Mouse (Mus musculus) megakaryocyte, adult 5-6 weeks (primary cell): ENCODE measurements at regions not wholly inside any gene's neighbourhood (a gene's known extent, or its start where the extent isn't known, plus 50 kb on each side); places are given as distances from the start of the nearest gene placed in this dataset.

Experiments used
- ATAC-seq: 2 replicates; pipeline ENCODE4 v1.8.0; 2016; ENCODE audit warnings: mild to moderate bottlenecking, inconsistent platforms; ENCODE audit not compliant: poor library complexity, severe bottlenecking

DNA sequence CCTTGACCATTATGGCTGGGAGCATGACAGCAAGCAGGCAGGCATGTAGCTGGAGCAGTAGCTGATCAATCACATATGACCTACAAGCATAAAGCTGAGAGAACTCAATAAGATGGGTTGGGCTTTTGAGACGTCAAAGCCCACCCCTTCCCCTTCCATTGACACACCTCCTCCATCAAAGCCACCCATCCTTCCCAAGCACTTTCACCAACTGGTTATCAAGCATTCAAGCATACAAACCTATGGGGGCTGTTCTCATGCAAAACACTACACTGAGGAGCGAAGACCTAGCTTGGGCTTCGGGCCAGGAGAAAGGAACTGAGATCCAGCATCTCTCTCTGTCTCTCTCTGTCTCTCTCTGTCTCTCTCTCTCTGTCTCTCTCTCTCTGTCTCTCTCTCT is 118.4 kb upstream of the Tle3 start:
- no peak for ATAC-seq

DNA sequence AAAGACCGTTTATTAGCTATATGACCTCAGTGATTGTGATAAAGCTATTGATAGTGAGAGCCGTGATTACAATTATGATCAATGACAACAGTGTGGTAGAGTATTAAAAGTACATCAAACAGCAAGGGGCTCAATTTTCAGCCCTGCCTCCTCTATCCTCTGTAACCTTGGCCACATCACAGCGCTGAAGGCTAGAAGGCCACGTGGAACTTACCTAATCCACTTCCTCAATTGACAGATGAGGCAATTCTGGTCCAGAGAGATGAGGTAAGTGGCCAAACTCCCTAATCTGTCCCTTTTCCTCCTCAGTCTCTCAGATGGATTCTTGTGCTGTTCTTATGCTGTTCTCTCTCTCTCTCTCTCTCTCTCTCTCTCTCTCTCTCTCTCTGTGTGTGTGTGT is 114.7 kb upstream of the Tle3 start:
- ATAC-seq: peak; percentile 97

- no peak for ATAC-seq
Observed at GRCm38 (mm10) chr9:61258100-61258499, 114.1 kb upstream of the Tle3 start.

GRCm38 (mm10) chr9:61259421-61260174 is 112.6 kb upstream of the Tle3 start:
- ATAC-seq: no peak

DNA sequence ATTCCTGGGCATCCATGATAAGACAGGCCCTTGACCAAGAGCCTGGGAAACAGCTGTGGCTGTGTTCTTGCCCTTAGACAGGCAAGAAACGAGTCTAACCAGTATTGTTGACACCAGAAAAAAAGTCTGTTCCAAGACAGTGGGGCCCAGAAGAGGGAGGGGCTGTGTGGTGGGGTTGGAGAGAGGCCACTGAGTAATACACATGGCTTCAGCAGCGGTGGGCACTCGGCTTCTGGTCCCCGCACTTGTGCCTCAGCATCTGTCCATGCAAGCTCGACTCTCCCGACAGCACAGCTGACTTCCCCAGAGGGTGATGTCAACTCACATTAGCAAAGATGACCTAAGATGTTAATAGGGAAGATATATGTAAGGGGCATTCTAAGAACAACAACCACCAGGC is 110.9 kb upstream of the Tle3 start:
- ATAC-seq: no peak

- ATAC-seq: no peak
Observed at GRCm38 (mm10) chr9:61261739-61262333, 110.3 kb upstream of the Tle3 start.

- no peak for ATAC-seq
Observed at GRCm38 (mm10) chr9:61263335-61263734, 108.8 kb upstream of the Tle3 start.

- ATAC-seq: no peak
Observed at GRCm38 (mm10) chr9:61265466-61265865, 106.7 kb upstream of the Tle3 start.

GRCm38 (mm10) chr9:61266992-61267391 is 105.2 kb upstream of the Tle3 start:
- no peak for ATAC-seq

GRCm38 (mm10) chr9:61267541-61267940 is 104.6 kb upstream of the Tle3 start:
- no peak for ATAC-seq

DNA sequence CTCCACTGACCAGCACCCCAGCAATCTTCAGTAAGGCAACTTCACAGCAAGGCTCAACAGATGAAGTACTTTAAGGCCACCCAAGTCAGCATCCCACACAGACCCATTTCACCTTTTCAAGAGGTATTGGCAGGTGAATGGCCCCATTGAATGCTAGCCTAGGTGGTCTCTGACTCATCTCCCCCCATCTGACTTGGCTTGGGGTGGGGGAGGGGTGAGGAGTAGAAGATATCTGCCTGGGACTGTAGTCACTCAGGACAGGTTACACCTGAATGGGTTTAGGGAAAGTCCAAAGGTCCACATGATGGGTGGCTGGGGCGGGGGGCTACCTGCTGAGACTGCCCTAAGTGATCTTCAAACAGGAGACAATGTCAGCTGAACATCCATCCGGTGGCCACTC is 104.0 kb upstream of the Tle3 start:
- ATAC-seq: no peak

- ATAC-seq: no peak
Observed at GRCm38 (mm10) chr9:61268681-61269080, 103.5 kb upstream of the Tle3 start.

GRCm38 (mm10) chr9:61269151-61269870 is 102.9 kb upstream of the Tle3 start:
- ATAC-seq: no peak

DNA sequence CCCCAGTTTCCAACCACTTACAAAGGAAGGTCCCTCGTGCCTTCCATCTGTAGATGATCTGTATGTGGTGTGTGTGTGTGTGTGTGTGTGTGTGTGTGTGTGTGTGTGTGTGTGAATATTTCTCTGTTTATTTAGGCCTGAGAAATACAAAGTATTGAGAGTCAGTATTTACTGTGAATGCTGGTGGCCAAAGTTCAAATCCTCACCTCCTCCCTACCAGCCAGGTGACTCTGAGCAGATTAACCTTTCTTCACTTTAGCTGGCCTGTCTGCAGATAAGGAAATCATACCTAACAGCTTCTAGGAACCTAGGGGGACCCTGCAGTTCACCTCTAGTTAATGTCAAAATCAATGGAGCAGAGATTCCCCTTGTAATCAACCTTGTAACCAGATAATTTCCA is 100.9 kb upstream of the Tle3 start:
- ATAC-seq: no peak

GRCm38 (mm10) chr9:61271769-61272352 is 100.3 kb upstream of the Tle3 start:
- ATAC-seq: no peak

GRCm38 (mm10) chr9:61274020-61274419 is 98.1 kb upstream of the Tle3 start:
- no peak for ATAC-seq

GRCm38 (mm10) chr9:61277369-61278215 is 94.6 kb upstream of the Tle3 start:
- peak; percentile 94 for ATAC-seq

DNA sequence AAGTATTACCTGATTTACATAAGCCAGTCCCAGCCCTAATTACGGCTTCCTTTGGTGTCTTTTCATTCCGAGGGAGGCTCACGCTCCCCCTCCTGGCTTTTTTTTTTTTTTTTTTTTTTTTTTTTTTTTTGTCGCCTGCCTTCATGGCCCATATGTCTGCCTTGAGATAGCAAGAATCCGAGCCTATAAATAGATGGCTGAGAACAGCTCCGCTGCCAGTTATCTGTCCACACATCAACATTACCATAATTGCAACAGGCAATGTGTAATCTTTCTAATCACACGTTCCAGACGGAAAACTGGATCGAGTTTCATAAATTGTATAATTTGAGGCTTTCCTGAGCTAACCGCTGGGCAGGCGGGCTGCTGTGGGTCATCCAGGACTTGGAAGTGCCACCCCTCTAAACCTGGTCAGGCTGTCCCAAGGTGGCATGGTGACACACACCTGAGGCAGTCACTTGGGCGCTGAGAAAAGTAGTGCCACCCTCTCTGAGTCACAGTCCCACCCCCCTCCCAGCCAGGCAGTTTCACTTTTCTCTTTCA is 93.9 kb upstream of the Tle3 start:
- ATAC-seq: no peak

DNA sequence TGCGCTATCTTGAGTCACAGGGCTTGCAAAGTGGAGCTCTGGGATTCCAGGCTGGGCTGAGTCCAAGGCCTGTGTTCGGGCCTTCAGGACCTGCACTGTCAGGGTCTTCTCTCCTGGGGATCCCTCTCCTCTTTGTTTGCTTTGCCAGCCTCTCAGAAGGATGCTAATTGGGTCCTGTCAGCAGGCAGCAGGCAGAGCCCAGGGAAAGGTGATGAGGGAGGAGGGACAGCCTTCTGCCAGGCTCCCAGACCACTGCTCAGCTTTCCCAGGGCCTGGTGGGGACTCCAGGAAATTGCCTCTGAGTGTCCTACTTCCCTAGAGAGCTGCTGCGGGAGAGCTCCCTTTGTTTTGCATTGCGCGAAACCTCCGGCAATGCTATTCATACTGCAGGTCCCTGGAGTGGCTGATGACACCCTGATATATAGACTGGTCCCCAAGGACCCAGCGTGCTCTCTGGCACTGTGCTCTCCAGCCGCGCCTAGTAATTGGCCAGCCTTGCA is 93.1 kb upstream of the Tle3 start:
- no peak for ATAC-seq

GRCm38 (mm10) chr9:61280856-61281582 is 91.1 kb upstream of the Tle3 start:
- ATAC-seq: no peak
